8 mouse cellular contexts compared by ENCODE assay signal in genomic region chr7:19629361-19629734, GRCm38 (mm10). TPM values are rescaled to one million over a fixed set of nuclear protein-coding genes. Genes with fewer than 3 reads are reported as not detected.
DNase-seq lines count a peak whose midpoint lies in the region; ATAC-seq lines count a peak whose summit lies in the region.

TSS of gene Relb (minus strand) at chr7:19629438.

- H3K4me1 ChIP-seq in intestine, embryonic 15.5 days (replicated peaks), result no peaks in the 10 kb centered on the region

- H3K9me3 ChIP-seq in intestine, embryonic 15.5 days, result no peaks in the 10 kb centered on the region

- H3K36me3 ChIP-seq in intestine, embryonic 15.5 days, result peaks cover 12% of the 10 kb centered on the region

- peak; percentile 74 for ATAC-seq in intestine, embryonic 15.5 days
- 0 out of 2 replicates have a peak, but pooled peaks have one; percentile 6 for ATAC-seq in megakaryocyte-erythroid progenitor cell, adult 5-6 weeks (replicated peaks; ENCODE audit: low FRiP score, low TSS enrichment, poor library complexity, severe bottlenecking)

- peak within 1 kb of the TSS; percentile 92 for H3K4me2 ChIP-seq in intestine, embryonic 15.5 days (replicated peaks)

- no peaks in the 10 kb centered on the region for H3K27me3 ChIP-seq in intestine, embryonic 15.5 days (replicated peaks)

- peak; percentile 94 for DNase-seq in adrenal gland, adult 2 months
- peak; percentile 87 for DNase-seq in embryo, embryonic 11.5 days (ENCODE audit: low read depth, low spot score)
- DNase-seq in gastrocnemius, postnatal 36 days, result peak; percentile 87 to 89
- peak; percentile 91 for DNase-seq in left cerebral cortex, postnatal 14 days (ENCODE audit: low spot score in 2 of 2)
- peak; percentile 95 for DNase-seq in right cerebral cortex, postnatal 14 days
- DNase-seq in urinary bladder, postnatal 25 days (ENCODE audit: low spot score), result peak; percentile 95

- H3K9ac ChIP-seq in intestine, embryonic 15.5 days, result peak within 1 kb of the TSS; percentile 60

- H3K27ac ChIP-seq in intestine, embryonic 15.5 days, result peak within 1 kb of the TSS; percentile 86

- under 1% methylated on average over 41 of the region's 41 CpGs for WGBS in intestine, embryonic 15.5 days

- peak within 1 kb of the TSS; percentile 82 for H3K4me3 ChIP-seq in intestine, embryonic 15.5 days (replicated peaks)

- intact Hi-C loops in gastrocnemius, postnatal 36 days (cut with DNase I), result no loop called here
- intact Hi-C loops in left cerebral cortex, postnatal 14 days (cut with DNase I), result no loop called here

RNA-seq across cellular contexts. Expression of gene Relb, which starts in this region (rescaled TPM):
- 10 to 100 TPM; 26.5 to 33.9 TPM for total RNA-seq in adrenal gland, adult 2 months (2021)
- 79.2 and 85.8 TPM in 2 replicates for polyA plus RNA-seq in adrenal gland, adult 2 months (2012; rRNA removed)
- 1 to 10 TPM; 5.1 to 6.0 TPM for total RNA-seq in gastrocnemius, postnatal 36 days (2021)
- 8.0 and 8.6 TPM in 2 replicates for polyA plus RNA-seq in intestine, embryonic 15.5 days (2015; fragmentation: Nextera tagmentation; extraction: Ambion mirVana)
- 1 to 10 TPM; 6.1 to 6.3 TPM for total RNA-seq in left cerebral cortex, postnatal 14 days (2021)
- total RNA-seq in megakaryocyte-erythroid progenitor cell, adult 5-6 weeks (2014; fragmentation: Nextera tagmentation), result 3.8 TPM in 1 of 2 replicates, not detected in the other
- 0.47 and 0.69 TPM in 2 replicates for total RNA-seq in megakaryocyte-erythroid progenitor cell, adult 5-6 weeks (2017)

Comparison
In these comparisons a context has a peak if more than half of its experiments do, and no peak if none do; other contexts are left out.
1. Peak in every context shown above with its lines: DNase-seq, ATAC-seq, H3K4me3 ChIP-seq and H3K27ac ChIP-seq.